8 mouse cellular contexts compared by ENCODE assay signal in genomic region chr11:60293683-60294629, GRCm38 (mm10). TPM values are rescaled to one million over a fixed set of nuclear protein-coding genes. Genes with fewer than 3 reads are reported as not detected.
A peak's percentile ranks its signal among the peaks of the same experiment; 100 is the strongest.
DNase-seq lines count a peak whose midpoint lies in the region; ATAC-seq and TF ChIP-seq lines count a peak whose summit lies in the region.

No protein-coding gene starts in this region.

- H3K27me3 ChIP-seq in lung, embryonic 14.5 days (ENCODE audit: insufficient read depth, low read length): no peaks in the 10 kb centered on the region
- H3K27me3 ChIP-seq in lung, postnatal 0 days (replicated peaks; ENCODE audit: insufficient read depth, low read length): no peaks in the 10 kb centered on the region
- H3K27me3 ChIP-seq in limb, embryonic 12.5 days: no peaks in the 10 kb centered on the region
- H3K27me3 ChIP-seq in thymus, adult 2 months (ENCODE audit: control insufficient read depth, insufficient read depth, low read length): no peaks in the 10 kb centered on the region

- no peaks in the 10 kb centered on the region for H3K9me3 ChIP-seq in lung, embryonic 14.5 days (ENCODE audit: low read depth, low read length)
- H3K9me3 ChIP-seq in lung, postnatal 0 days (ENCODE audit: low read length): no peaks in the 10 kb centered on the region
- H3K9me3 ChIP-seq in limb, embryonic 12.5 days: no peaks in the 10 kb centered on the region

- TF ChIP-seq EP300 in lung, postnatal 0 days (IDR thresholded peaks at IDR 0.05): no peak

- H3K4me1 ChIP-seq in lung, embryonic 14.5 days (ENCODE audit: insufficient read depth): peaks cover 23% of the 10 kb centered on the region
- H3K4me1 ChIP-seq in lung, postnatal 0 days (ENCODE audit: insufficient read depth, low read depth, low read length): no peaks in the 10 kb centered on the region
- peaks cover 56% of the 10 kb centered on the region for H3K4me1 ChIP-seq in limb, embryonic 12.5 days (replicated peaks)
- no peaks in the 10 kb centered on the region for H3K4me1 ChIP-seq in thymus, adult 2 months (replicated peaks; ENCODE audit: control insufficient read depth, insufficient read depth, low read length)

- no peak for TF ChIP-seq CTCF in lung, embryonic 14.5 days (IDR thresholded peaks at IDR 0.05; ENCODE audit: low read depth)
- TF ChIP-seq CTCF in lung, postnatal 0 days (IDR thresholded peaks at IDR 0.05): no peak
- no peak for TF ChIP-seq CTCF in thymus, adult 2 months (IDR thresholded peaks at IDR 0.05; ENCODE audit: borderline replicate concordance, control insufficient read depth, extremely low read depth, insufficient read depth, low read length, poor library complexity)

- H3K4me2 ChIP-seq in lung, embryonic 14.5 days: no peak overlapping the region
- H3K4me2 ChIP-seq in lung, postnatal 0 days (replicated peaks; ENCODE audit: low read depth, low read length): no peak overlapping the region
- H3K4me2 ChIP-seq in limb, embryonic 12.5 days: peak overlapping the region; percentile 39

- no peak for TF ChIP-seq POLR2A in thymus, adult 2 months (IDR thresholded peaks at IDR 0.05; ENCODE audit: control insufficient read depth, extremely low read depth, insufficient read depth, low read length, poor library complexity)

- peak overlapping the region; percentile 70; the same call in 1 of the 2 replicates for H3K27ac ChIP-seq in lung, embryonic 14.5 days (ENCODE audit: low read depth)
- no peak overlapping the region for H3K27ac ChIP-seq in lung, postnatal 0 days (ENCODE audit: low read length)
- H3K27ac ChIP-seq in limb, embryonic 12.5 days: peak overlapping the region; percentile 97
- no peak overlapping the region; the same call in 1 of the 2 replicates for H3K27ac ChIP-seq in thymus, adult 2 months (ENCODE audit: control insufficient read depth, insufficient read depth, low read length)

- 72% methylated on average over 6 of the region's 6 CpGs for WGBS in lung, embryonic 14.5 days
- 75% methylated on average over 6 of the region's 6 CpGs for WGBS in lung, postnatal 0 days
- WGBS in limb, embryonic 12.5 days: 62% methylated on average over 6 of the region's 6 CpGs
- 91% methylated on average over 6 of the region's 6 CpGs for WGBS in thymus, adult 2 months

- no peak overlapping the region for H3K9ac ChIP-seq in lung, embryonic 14.5 days
- H3K9ac ChIP-seq in lung, postnatal 0 days (replicated peaks; ENCODE audit: low read depth): no peak overlapping the region
- no peak overlapping the region for H3K9ac ChIP-seq in limb, embryonic 12.5 days (replicated peaks)

- ATAC-seq in lung, embryonic 14.5 days (ENCODE audit: insufficient read depth): no peak
- no peak for ATAC-seq in lung, postnatal 0 days
- ATAC-seq in limb, embryonic 12.5 days (ENCODE audit: insufficient number of reproducible peaks, insufficient read depth, low FRiP score, low TSS enrichment, low read depth): peak; percentile 86

- DNase-seq in lung, embryonic 14.5 days: no peak
- DNase-seq in lung, postnatal 0 days (ENCODE audit: low spot score): no peak
- peak; percentile 86 for DNase-seq in fibroblast of lung, adult 2 months (ENCODE audit: low read depth)
- DNase-seq in retina, postnatal 1 day: peak; percentile 87
- no peak for DNase-seq in adrenal gland, adult 8-10 months
- no peak for DNase-seq in thymus, postnatal 10 days (ENCODE audit: low spot score in 2 of 2)
- DNase-seq in thymus, adult 2 months: no peak

- no peak overlapping the region for H3K4me3 ChIP-seq in lung, embryonic 14.5 days (ENCODE audit: low read depth, low read length)
- no peak overlapping the region for H3K4me3 ChIP-seq in lung, postnatal 0 days (ENCODE audit: low read depth, low read length)
- no peak overlapping the region for H3K4me3 ChIP-seq in limb, embryonic 12.5 days (replicated peaks)
- H3K4me3 ChIP-seq in thymus, adult 2 months (ENCODE audit: control insufficient read depth, insufficient read depth, low read length): no peak overlapping the region

- no peaks in the 10 kb centered on the region for H3K36me3 ChIP-seq in lung, embryonic 14.5 days (ENCODE audit: insufficient read depth)
- no peaks in the 10 kb centered on the region for H3K36me3 ChIP-seq in lung, postnatal 0 days (ENCODE audit: insufficient read depth, low read length)
- H3K36me3 ChIP-seq in limb, embryonic 12.5 days: no peaks in the 10 kb centered on the region
- no peaks in the 10 kb centered on the region for H3K36me3 ChIP-seq in thymus, adult 2 months (ENCODE audit: control insufficient read depth, insufficient read depth, low read length)

RNA-seq across cellular contexts. Expression of gene Tom1l2, which starts 58.7 kb away (rescaled TPM):
- 19.8 and 20.6 TPM in 2 replicates for polyA plus RNA-seq in lung, embryonic 14.5 days (2014; fragmentation: Nextera tagmentation; extraction: Ambion mirVana)
- polyA plus RNA-seq in lung, postnatal 0 days (2015; fragmentation: Nextera tagmentation; extraction: Ambion mirVana): 19.1 and 19.7 TPM in 2 replicates
- 21.6 and 24.3 TPM in 2 replicates for polyA plus RNA-seq in limb, embryonic 12.5 days (2016; fragmentation: Nextera tagmentation; extraction: Ambion mirVana)
- total RNA-seq in adrenal gland, adult 8-10 months (2022): 100 to 1,000 TPM in 3 of 4 experiments, 10 to 100 TPM in 1; 98.4 to 137 (median 112) TPM
- polyA plus RNA-seq in thymus, adult 2 months (2012; rRNA removed): 85.1 and 99.5 TPM in 2 replicates

RNA-seq across cellular contexts. Expression of gene Drc3, which starts 59.2 kb away (rescaled TPM):
- 2.8 and 3.4 TPM in 2 replicates for polyA plus RNA-seq in lung, embryonic 14.5 days (2014; fragmentation: Nextera tagmentation; extraction: Ambion mirVana)
- 16.8 and 18.0 TPM in 2 replicates for polyA plus RNA-seq in lung, postnatal 0 days (2015; fragmentation: Nextera tagmentation; extraction: Ambion mirVana)
- 2.1 and 2.9 TPM in 2 replicates for polyA plus RNA-seq in limb, embryonic 12.5 days (2016; fragmentation: Nextera tagmentation; extraction: Ambion mirVana)
- total RNA-seq in adrenal gland, adult 8-10 months (2022): 1 to 10 TPM; 1.8 to 3.8 (median 2.7) TPM
- polyA plus RNA-seq in thymus, adult 2 months (2012; rRNA removed): 2.8 and 5.2 TPM in 2 replicates

Comparison
In these comparisons a context has a peak if more than half of its experiments do, and no peak if none do; other contexts are left out.
1. H3K27ac ChIP-seq: peak in lung, embryonic 14.5 days (single experiment) and limb, embryonic 12.5 days (single experiment); none in lung, postnatal 0 days (single experiment) and thymus, adult 2 months (single experiment).
2. DNase-seq: peak in fibroblast of lung, adult 2 months (single experiment) and retina, postnatal 1 day (single experiment); none in lung, embryonic 14.5 days (single experiment), lung, postnatal 0 days (single experiment), adrenal gland, adult 8-10 months (single experiment), thymus, postnatal 10 days (0 of 2) and thymus, adult 2 months (single experiment).